31 mouse cellular contexts compared by ENCODE assay signal in the genomic region with DNA sequence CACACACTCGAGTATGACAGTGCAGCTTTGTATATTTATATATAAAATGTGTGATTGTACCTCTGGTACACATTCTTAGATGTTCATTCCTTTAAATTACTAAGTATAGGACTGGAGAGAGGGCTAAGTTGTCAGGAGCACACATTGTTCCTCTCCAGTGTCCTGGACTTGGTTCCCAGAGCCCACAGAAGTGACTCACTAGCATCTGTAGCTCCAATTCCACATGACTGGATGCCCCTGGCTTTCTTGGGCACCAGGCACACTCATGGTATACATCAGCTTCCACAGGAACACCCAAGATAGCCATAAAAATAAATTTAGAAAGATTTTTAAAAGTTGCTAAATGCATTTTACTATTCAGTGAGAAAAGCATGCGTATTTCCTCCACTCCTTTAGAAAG. TPM values are rescaled to one million over a fixed set of nuclear protein-coding genes. Genes with fewer than 3 reads are reported as not detected.
DNase-seq lines count a peak whose midpoint lies in the region; ATAC-seq and TF ChIP-seq lines count a peak whose summit lies in the region.
"Had no signal": no experiment of that assay in that cellular context is flagged by ENCODE, and none has a peak within 500 bp of the region (broad histone marks: within the 10 kb centered on the region; RNA-seq: fewer than 3 reads in every experiment).

No protein-coding gene starts in this region.

- H3K9me3 ChIP-seq in stomach, postnatal 0 days (ENCODE audit: control insufficient read depth, low read length): no peaks in the 10 kb centered on the region
- H3K9me3 ChIP-seq: forebrain, embryonic 13.5 days; heart, embryonic 10.5 days; heart, embryonic 15.5 days; hindbrain, embryonic 12.5 days; intestine, embryonic 15.5 days; midbrain, embryonic 13.5 days had no signal

- H3K9ac ChIP-seq in stomach, postnatal 0 days (ENCODE audit: low read length): no peak overlapping the region
- H3K9ac ChIP-seq: forebrain, embryonic 13.5 days; heart, embryonic 15.5 days; hindbrain, embryonic 12.5 days; intestine, embryonic 15.5 days; liver, embryonic 14.5 days; midbrain, embryonic 13.5 days had no signal

- no peak for TF ChIP-seq EP300 in stomach, postnatal 0 days (optimal IDR thresholded peaks at IDR 0.05)

- H3K27ac ChIP-seq in stomach, postnatal 0 days (replicated peaks): no peak overlapping the region
- H3K27ac ChIP-seq: forebrain, embryonic 13.5 days; heart, embryonic 10.5 days; heart, embryonic 15.5 days; hindbrain, embryonic 12.5 days; hindbrain, postnatal 0 days; intestine, embryonic 15.5 days; liver, embryonic 14.5 days; macrophage; midbrain, embryonic 13.5 days had no signal

- intact Hi-C loops in left cerebral cortex, postnatal 4 days (cut with DNase I): no loop called here

- no peak for ATAC-seq in stomach, postnatal 0 days (ENCODE audit: low FRiP score, low TSS enrichment)
- ATAC-seq: activated CD4-positive, CD25-positive, alpha-beta regulatory T cell, adult 4 months; forebrain, embryonic 13.5 days; hindbrain, postnatal 0 days; intestine, embryonic 15.5 days; midbrain, embryonic 13.5 days had no signal

- H3K4me1 ChIP-seq in stomach, postnatal 0 days (replicated peaks; ENCODE audit: control insufficient read depth, insufficient read depth): no peaks in the 10 kb centered on the region
- H3K4me1 ChIP-seq: forebrain, embryonic 13.5 days; heart, embryonic 10.5 days; heart, embryonic 15.5 days; hindbrain, embryonic 12.5 days; intestine, embryonic 15.5 days; midbrain, embryonic 13.5 days had no signal

- H3K36me3 ChIP-seq in stomach, postnatal 0 days (ENCODE audit: control insufficient read depth, insufficient read depth, low read length): no peaks in the 10 kb centered on the region
- H3K36me3 ChIP-seq: intestine, embryonic 15.5 days had no signal

- H3K4me2 ChIP-seq in stomach, postnatal 0 days (replicated peaks; ENCODE audit: low read depth): no peak overlapping the region
- H3K4me2 ChIP-seq: forebrain, embryonic 13.5 days; heart, embryonic 15.5 days; hindbrain, embryonic 12.5 days; intestine, embryonic 15.5 days; midbrain, embryonic 13.5 days had no signal

- DNase-seq in left cerebral cortex, adult 18-20 months (ENCODE audit: low spot score in 2 of 2): peak; percentile 58 to 69
- no peak for DNase-seq in left cerebral cortex, postnatal 4 days
- peak; percentile 82 for DNase-seq in brain, adult 2 months (ENCODE audit: low read depth, low spot score)
- peak; percentile 32 to 37 for DNase-seq in left cerebral cortex, adult 9 months (ENCODE audit: low spot score in 2 of 2)
- peak; percentile 70 for DNase-seq in telencephalon, adult 2 months (ENCODE audit: low read depth, low spot score)
- no peak for DNase-seq in stomach, postnatal 0 days (ENCODE audit: low spot score)
- DNase-seq: adrenal gland, adult 8-10 months; B cell, adult 2 months; cerebellum, adult 8-10 months; cerebellum, postnatal 36 days; gastrocnemius, postnatal 14 days; heart, postnatal 36 days; kidney, adult 2 months; kidney, postnatal 36 days; liver; lung, adult 2 months; lung, postnatal 10 days; retina, postnatal 1 day; spleen, adult 18-20 months; thymus, adult 2 months; thymus, postnatal 36 days had no signal

- WGBS in stomach, postnatal 0 days: 92% methylated on average over 2 of the region's 2 CpGs

- H3K27me3 ChIP-seq in stomach, postnatal 0 days (ENCODE audit: control insufficient read depth, insufficient read depth, low read length): no peaks in the 10 kb centered on the region
- H3K27me3 ChIP-seq: forebrain, embryonic 13.5 days; heart, embryonic 15.5 days; hindbrain, embryonic 12.5 days; intestine, embryonic 15.5 days; midbrain, embryonic 13.5 days had no signal

- H3K4me3 ChIP-seq in stomach, postnatal 0 days (ENCODE audit: low read depth, low read length): no peak overlapping the region
- H3K4me3 ChIP-seq: forebrain, embryonic 13.5 days; heart, embryonic 10.5 days; heart, embryonic 15.5 days; hindbrain, embryonic 12.5 days; intestine, embryonic 15.5 days; midbrain, embryonic 13.5 days had no signal

- TF ChIP-seq CTCF in stomach, postnatal 0 days (IDR thresholded peaks at IDR 0.05; ENCODE audit: low read depth): no peak

RNA-seq across cellular contexts. Expression of a gene that starts 18.5 kb away (rescaled TPM):
- 1 to 10 TPM; 4.2 to 4.7 TPM for total RNA-seq in left cerebral cortex, adult 18-20 months (2021)
- 1 to 10 TPM; 4.5 to 5.8 TPM for total RNA-seq in left cerebral cortex, postnatal 4 days (2021)
- polyA plus RNA-seq in stomach, postnatal 0 days (2015; fragmentation: Nextera tagmentation; extraction: Ambion mirVana): 2.4 and 3.4 TPM in 2 replicates

RNA-seq across cellular contexts. Expression of a gene that starts 18.6 kb away (rescaled TPM):
- 10 to 100 TPM; 27.9 to 34.0 TPM for total RNA-seq in left cerebral cortex, adult 18-20 months (2021)
- total RNA-seq in left cerebral cortex, postnatal 4 days (2021): 10 to 100 TPM; 30.5 to 32.4 TPM
- 11.5 and 12.2 TPM in 2 replicates for polyA plus RNA-seq in stomach, postnatal 0 days (2015; fragmentation: Nextera tagmentation; extraction: Ambion mirVana)

RNA-seq across cellular contexts. Expression of a gene that starts 51.2 kb away (rescaled TPM):
- total RNA-seq in left cerebral cortex, adult 18-20 months (2021): 10 to 100 TPM; 41.6 to 45.0 TPM
- total RNA-seq in left cerebral cortex, postnatal 4 days (2021): 10 to 100 TPM; 33.9 to 37.8 TPM
- polyA plus RNA-seq in stomach, postnatal 0 days (2015; fragmentation: Nextera tagmentation; extraction: Ambion mirVana): 25.2 and 27.6 TPM in 2 replicates

Comparison
In these comparisons a context has a peak if more than half of its experiments do, and no peak if none do; other contexts are left out.
1. DNase-seq: peak in left cerebral cortex, adult 18-20 months (2 of 2), brain, adult 2 months (single experiment), left cerebral cortex, adult 9 months (2 of 2) and telencephalon, adult 2 months (single experiment); none in left cerebral cortex, postnatal 4 days (single experiment) and stomach, postnatal 0 days (single experiment).